Mouse (Mus musculus): ENCODE measurements around the gene Ephb1.

The Ephb1 gene

GRCm38 (mm10) chr9:101995423-101996156 lies 358.9 kb downstream of the Ephb1 start:
- in situ Hi-C loops (cut with MseI, MboI), result no loop called here

GRCm38 (mm10) chr9:101994086-101994485 lies 360.4 kb downstream of the Ephb1 start:
- in situ Hi-C loops (cut with MseI, MboI), result no loop called here

- in situ Hi-C loops (cut with MseI, MboI), result no loop called here
Measured at GRCm38 (mm10) chr9:101990836-101991235, 363.7 kb downstream of the Ephb1 start.

GRCm38 (mm10) chr9:101990032-101990431 lies 364.5 kb downstream of the Ephb1 start:
- in situ Hi-C loops (cut with MseI, MboI), result no loop called here

GRCm38 (mm10) chr9:101986910-101987309 lies 367.6 kb downstream of the Ephb1 start:
- in situ Hi-C loops (cut with MseI, MboI), result no loop called here

- in situ Hi-C loops (cut with MseI, MboI), result no loop called here
Measured at GRCm38 (mm10) chr9:101982378-101982777, 372.1 kb downstream of the Ephb1 start.

- in situ Hi-C loops (cut with MseI, MboI), result no loop called here
Measured at GRCm38 (mm10) chr9:101981161-101981560, 373.3 kb downstream of the Ephb1 start.

- in situ Hi-C loops (cut with MseI, MboI), result no loop called here
Measured at GRCm38 (mm10) chr9:101976884-101977465, 377.5 kb downstream of the Ephb1 start.

GRCm38 (mm10) chr9:101972314-101972713 lies 382.2 kb downstream of the Ephb1 start:
- in situ Hi-C loops (cut with MseI, MboI), result no loop called here

- in situ Hi-C loops (cut with MseI, MboI), result no loop called here
Measured at GRCm38 (mm10) chr9:101971806-101972205, 382.7 kb downstream of the Ephb1 start.

GRCm38 (mm10) chr9:101956228-101956627 lies 398.3 kb downstream of the Ephb1 start:
- in situ Hi-C loops (cut with MseI, MboI), result no loop called here

- in situ Hi-C loops (cut with MseI, MboI), result no loop called here
Measured at GRCm38 (mm10) chr9:101954529-101954928, 400.0 kb downstream of the Ephb1 start.

GRCm38 (mm10) chr9:101950101-101950500 lies 404.4 kb downstream of the Ephb1 start:
- in situ Hi-C loops (cut with MseI, MboI), result no loop called here

- in situ Hi-C loops (cut with MseI, MboI), result no loop called here
Measured at GRCm38 (mm10) chr9:101945814-101946213, 408.7 kb downstream of the Ephb1 start.

- in situ Hi-C loops (cut with MseI, MboI), result no loop called here
Measured at GRCm38 (mm10) chr9:101945326-101945725, 409.2 kb downstream of the Ephb1 start.

GRCm38 (mm10) chr9:101942058-101942669 lies 412.3 kb downstream of the Ephb1 start:
- in situ Hi-C loops (cut with MseI, MboI), result no loop called here

GRCm38 (mm10) chr9:101940182-101940581 lies 414.3 kb downstream of the Ephb1 start:
- in situ Hi-C loops (cut with MseI, MboI), result no loop called here

GRCm38 (mm10) chr9:101939006-101939405 lies 415.5 kb downstream of the Ephb1 start:
- in situ Hi-C loops (cut with MseI, MboI), result no loop called here

- in situ Hi-C loops (cut with MseI, MboI), result no loop called here
Measured at GRCm38 (mm10) chr9:101938066-101938465, 416.4 kb downstream of the Ephb1 start.

- in situ Hi-C loops (cut with MseI, MboI), result no loop called here
Measured at GRCm38 (mm10) chr9:101934887-101935286, 419.6 kb downstream of the Ephb1 start.

- in situ Hi-C loops (cut with MseI, MboI), result no loop called here
Measured at GRCm38 (mm10) chr9:101933946-101934573, 420.4 kb downstream of the Ephb1 start.

- in situ Hi-C loops (cut with MseI, MboI), result no loop called here
Measured at GRCm38 (mm10) chr9:101924829-101925228, 429.7 kb downstream of the Ephb1 start.
